Mouse (Mus musculus) adrenal gland, postnatal 14 days (tissue): ENCODE measurements around the gene Dpp4. TPM values are rescaled to one million over a fixed set of nuclear protein-coding genes. Genes with fewer than 3 reads are reported as not detected.
A peak's percentile ranks its signal among the peaks of the same experiment; 100 is the strongest.

Experiments used
- DNase-seq: peaks from one replicate; pipeline ENCODE4 v3.0.0; 2021; ENCODE audit warnings: mixed read lengths
- total RNA-seq: library from RNA; stranded (reverse); gene quantifications from 2 replicates; pipeline ENCODE4 v1.2.3, GENCODE M21; 2021

The Dpp4 gene
- total RNA-seq, 1 experiment from 2014 or later = 12.4 TPM

DNA sequence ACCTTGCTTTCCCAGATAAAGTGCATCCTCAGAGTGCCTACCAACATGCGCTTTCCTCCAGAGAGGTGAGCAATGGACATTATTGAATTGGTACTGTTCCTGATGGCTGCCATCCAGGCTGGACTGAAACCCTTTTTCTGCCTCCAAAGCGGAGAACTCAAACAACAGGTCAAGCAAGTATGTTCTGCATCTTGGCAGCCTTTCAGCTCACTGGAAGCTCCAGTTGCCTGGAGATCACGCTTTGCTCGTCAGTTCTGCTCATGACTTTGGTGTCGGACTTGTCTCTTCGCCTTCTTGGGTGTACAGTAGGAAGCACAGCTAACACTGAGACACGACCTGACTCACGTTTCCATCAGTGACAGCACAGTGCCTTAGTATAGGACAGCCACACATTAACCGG lies 49.8 kb downstream of the Dpp4 start:
- DNase-seq = no peak

DNA sequence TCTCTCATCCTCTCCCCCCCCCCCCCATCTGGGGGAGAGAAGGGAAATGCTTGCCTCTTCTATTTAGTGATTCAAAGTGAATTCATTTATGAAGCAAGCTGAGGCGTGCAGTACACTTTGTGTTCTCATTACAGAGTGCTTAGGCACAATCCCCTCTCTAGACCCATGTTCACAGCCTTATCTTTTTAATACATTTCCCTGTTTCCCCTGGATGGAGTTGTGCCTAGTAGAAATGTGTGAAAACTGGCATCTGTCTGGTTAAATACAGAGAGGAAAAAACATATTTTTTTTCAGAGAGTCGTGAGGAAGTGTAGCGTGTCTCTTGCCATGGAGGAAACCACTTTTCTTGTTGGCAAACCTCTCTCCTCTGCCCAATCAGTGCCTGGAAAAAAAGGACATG lies 50.5 kb downstream of the Dpp4 start:
- DNase-seq = no peak

DNA sequence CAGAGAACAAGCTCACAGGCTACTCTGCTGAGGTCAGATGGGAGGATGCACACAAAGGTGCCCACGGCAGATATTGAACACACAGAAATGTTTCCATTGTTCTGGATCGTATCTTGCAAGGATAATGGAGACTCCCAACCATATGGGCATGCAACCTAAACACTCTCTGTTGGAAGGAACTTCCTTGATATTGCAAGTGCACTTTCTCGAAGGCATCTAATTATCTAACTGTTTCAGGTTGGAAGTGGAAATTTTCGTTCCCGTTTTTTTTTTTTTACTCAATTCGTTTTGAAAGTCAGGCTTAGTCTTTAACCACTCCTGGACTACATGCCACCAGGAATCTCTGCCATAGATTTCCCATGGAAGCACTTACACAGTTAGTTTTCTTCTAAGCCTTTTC lies 51.2 kb downstream of the Dpp4 start:
- DNase-seq = no peak

DNA sequence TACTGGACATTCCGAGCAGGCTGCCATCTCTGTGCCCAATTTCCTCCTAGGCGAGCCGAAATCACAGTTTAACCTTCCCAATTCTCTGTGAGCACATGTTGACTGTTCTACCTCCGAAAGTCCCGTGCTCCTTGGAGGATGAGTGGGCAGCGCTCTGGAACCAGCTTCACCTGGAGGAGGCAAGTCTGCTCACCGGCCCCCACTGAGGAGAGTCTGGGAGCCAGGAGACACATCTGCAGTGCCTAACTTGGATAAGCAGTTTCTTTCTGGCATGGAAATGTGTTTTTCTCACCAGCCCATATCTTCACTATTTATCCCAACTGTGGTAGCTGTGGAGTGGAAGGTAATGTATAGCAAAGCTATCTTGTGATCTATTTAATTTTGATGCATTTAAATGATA lies 54.8 kb downstream of the Dpp4 start:
- no peak for DNase-seq

DNA sequence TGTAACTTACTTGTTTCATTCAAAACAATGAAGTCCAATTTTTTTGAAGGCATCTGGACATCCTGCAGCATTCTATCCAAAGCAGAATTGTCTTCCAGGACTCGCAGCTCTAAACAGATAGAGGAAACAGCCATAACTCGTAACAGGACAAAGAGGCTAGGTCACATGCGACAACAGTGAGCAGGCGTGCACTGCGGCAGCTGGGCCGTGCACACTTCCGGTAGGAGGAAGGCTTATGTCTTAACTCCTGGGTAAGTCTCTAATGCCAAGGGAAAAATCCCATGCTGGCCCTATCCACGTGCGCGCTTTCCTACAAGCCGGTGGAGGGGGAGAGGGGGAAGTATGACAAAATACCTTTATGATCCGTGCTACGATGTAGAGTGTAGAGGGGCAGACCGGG lies 55.4 kb downstream of the Dpp4 start:
- DNase-seq = no peak

DNA sequence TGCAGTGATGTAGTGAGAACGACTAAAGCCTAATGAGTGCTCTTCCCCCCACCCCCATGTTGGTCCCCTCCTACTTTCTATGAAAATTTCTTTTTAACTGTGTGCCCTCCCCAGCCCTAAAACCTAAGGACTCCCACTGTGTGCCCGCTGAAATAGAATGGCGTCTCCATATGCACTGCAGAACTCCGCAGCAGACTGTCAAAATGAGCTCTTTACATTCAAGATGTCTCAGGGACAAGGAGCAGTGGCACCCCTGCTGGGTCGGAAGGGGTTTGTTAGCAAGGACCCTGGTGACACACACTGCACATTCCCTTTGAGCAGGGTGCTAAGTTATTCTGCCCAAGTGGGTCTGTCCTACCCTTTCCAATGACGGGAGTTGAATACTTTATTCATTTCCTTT lies 56.3 kb downstream of the Dpp4 start:
- no peak for DNase-seq

DNA sequence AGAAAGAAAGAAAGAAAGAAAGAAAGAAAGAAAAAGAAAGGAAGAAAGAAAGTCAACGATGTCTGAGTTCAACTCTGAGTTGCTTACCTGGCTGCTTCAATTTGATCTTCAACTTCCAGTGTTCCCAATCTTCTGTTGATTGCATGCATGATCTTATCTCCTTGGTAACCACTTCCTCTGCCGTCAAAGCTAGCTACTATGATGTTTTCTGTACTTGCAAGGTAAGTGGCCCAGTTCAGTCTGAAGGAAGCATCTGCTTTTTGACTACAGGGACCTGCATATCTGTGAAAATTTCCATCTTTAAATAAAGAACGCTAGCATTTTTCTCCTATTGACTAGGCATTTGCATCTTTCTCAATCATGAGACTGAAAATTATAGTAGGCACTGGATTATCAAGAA lies 60.0 kb downstream of the Dpp4 start:
- DNase-seq = no peak

DNA sequence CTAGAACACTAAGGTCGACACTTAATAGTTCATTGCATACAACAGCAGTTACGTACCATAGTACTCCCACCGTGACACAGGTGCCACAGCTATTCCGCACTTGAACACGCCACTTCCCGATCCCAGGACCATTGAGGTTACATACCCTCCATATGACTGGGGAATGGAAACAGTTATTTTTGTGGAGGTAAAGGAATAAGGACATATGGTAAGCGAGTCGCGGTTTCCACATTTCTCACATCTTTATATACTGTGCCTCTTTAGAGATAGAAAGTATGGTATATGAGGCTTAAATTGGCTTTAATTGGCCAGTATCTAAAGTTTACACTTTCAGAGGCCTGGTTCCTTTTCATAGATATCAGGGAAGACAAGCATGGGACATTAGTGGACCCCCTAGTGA lies 64.3 kb downstream of the Dpp4 start:
- no peak for DNase-seq

DNA sequence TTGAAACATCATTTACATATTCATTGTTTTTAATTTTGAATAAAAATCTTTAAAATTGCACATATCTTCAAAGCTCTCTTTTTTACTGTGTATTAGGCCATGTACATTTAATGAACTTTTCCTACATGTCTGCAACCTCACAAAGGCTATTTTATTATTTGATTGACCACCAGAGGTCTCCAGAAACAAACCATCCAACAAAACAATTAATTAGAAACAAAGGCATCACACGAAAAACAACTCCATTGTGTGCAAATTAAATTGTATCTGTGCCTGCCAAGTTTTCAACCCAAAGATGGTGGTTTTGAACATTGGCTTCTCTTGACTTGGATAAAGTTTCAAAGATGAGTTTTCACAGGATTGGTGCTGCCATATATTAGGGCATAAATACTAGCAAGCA lies 65.3 kb downstream of the Dpp4 start:
- no peak for DNase-seq

DNA sequence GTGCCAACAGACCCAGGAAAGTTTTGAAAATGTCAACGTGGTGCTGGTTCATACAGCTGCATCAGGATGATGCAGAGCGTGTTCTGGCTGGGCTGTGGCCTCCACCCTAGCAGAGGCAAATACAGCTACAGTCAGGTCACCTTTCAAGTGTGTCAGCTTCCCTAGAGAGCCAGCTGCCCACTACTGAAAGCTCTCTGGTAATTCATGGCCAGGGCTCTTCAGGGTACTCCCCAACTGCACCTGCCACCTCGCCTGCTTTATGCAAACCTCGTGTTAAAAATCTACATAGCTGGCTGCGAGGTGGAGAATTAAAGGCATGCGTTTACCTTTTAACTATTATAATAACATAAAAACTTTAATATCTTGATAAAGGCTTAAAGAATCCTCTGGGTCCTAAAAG lies 67.7 kb downstream of the Dpp4 start:
- DNase-seq = no peak

DNA sequence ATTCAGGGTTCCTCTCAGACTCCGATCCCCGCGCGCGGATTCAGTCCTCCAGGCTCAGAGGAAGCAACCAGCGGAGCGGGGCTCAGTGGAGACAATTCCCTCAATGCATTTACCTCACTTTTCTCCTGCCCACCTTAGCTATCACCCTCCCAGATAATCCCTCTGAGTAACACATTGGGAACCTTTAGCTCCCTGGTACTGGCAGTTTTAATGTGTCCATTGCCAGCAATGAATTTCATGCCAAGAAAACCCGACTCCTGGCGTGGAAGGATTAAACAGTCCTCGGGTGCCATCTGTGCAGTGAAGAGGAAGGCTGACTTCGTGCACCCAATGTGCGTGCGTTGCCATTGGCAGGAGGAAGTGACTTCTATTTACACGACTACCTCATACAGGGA lies 70.3 kb downstream of the Dpp4 start:
- DNase-seq = no peak

DNA sequence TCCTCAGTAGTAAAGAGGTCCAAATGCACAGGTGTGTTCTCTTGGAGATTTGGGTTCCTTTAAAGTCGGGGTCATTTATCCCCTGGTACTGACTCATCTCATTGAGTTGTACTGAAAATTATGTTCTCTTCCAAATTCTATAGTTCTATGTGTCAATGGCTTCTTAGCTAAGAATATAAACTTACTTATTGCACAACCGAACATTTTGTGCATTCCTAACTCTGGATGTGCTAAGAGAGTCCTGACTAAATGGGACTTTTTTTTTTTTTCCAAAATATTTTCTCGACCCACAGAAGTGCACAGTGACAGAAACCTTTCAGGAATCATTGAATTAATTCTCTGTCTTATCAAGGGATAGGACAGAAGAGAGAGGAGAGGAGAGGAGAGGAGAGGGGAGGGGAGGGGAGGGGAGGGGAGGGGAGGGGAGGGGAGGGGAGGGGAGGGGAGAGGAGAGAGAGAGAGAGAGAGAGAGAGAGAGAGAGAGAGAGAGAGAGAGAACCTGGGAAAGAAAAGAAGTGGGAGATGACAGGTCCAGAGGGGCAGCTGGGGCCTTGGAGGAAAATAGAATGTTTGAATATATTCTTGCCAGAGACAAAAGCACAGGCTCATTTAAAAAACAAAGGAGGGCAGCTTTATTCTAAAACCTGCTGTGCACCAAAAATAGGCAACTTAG lies 70.8 kb downstream of the Dpp4 start:
- no peak for DNase-seq

DNA sequence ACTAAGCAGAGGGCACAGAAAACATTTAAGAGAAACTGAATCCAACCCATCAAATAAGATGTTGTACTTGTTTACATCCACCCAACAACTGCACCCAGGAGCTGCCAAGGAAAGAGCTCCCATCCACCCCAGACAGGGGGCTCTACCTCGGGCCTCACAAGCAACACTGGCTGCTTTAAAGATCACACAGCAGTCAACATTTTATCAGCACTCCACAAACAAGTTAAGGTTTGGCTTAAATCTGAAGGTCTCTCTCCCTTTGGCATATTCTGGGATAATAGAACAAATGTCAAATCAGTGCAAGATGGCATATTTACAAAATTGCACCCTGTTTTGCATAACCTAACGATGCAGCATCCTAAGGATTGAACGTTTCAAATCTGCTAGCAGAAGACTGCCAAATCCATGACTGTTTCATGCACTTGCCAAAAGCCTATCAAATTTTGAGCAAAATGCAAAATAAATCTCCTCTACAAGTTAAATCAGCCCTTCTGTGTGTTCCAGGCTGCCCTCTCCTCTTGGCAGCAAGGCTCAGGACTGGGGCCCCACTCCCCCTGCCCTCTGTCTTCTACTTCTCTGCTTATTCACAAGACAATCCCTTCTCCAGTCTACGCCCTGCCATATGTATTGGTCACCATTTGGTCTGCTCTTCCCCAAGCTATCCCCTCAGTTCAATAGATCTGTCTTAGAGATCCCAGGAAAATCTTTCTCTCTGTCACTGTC lies 72.6 kb downstream of the Dpp4 start:
- DNase-seq = no peak

DNA sequence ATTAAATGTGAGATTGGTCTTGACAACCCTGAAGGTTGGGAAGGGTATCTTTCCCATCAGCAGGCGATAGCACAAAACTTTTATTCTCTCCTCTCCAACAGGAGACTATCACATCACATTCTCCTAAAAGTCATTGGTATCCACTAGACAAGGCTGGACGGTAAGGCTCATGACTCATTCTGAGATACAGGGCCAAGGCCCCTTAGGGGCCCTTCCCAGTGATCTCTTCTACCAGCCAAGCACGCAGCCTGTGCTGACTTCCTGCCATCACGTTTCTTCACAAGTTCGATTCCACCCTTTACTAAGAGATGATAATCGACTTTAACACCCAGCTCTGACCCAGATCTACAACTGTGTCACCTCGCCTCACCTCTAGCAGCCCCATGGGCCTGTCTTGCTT lies 74.9 kb downstream of the Dpp4 start:
- DNase-seq = no peak

DNA sequence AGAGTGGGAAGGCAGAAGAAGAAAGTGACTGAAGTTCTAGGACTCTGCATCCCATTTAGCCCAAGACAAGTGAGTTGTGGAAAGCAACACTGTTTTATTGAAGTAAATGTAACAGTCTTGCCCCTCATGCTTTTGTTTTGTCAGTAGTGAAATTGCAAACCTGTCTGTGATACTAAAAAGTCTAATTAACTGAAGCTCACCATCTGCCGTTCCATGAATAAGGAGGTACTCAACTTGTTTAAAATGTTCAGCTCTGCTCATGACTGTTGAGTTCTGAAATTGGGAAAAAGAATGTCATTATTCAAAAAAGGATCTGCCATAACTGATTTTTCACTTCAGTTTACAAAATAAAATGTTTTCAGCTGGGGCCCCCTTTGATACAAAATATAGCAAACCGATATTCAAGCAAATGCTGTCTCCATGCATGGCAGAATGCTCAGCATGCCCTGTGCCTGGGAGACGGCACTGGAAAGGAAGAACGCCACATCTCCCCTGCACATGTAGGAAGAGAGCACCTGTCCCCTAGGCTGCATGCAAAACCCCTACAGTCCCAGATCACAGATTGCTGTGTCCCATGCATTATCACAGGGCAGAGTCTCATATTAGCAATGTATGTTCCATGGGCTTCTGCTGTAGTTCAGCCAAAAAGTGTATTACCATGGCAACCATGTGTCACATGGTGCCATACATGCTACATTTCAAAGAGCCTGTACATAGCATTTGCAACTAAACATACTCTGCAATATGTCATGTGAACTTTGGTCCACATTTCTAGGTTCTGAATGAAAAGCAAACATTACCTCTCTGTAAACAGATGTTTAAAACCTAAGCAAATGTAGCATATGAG lies 77.4 kb downstream of the Dpp4 start:
- no peak for DNase-seq

DNA sequence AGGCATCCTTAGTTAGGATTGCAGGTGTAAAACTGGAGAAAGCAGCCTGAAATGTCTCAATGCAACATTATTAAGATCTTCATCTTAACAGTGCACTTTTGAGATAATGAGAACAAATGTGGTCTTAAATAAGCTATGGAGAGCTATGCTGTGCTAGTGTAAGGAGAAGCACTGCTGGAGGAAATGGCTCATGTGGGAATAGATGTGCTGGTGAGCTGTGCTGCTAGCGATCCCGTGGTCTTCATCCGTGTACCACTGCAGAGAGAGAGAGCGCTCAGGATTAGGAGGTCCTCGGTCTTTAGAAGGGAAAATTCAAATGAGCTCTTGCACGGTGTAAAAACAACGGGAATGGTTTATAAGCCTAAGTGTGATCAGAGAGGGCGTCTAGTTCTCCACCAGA lies 79.6 kb downstream of the Dpp4 start:
- no peak for DNase-seq

DNA sequence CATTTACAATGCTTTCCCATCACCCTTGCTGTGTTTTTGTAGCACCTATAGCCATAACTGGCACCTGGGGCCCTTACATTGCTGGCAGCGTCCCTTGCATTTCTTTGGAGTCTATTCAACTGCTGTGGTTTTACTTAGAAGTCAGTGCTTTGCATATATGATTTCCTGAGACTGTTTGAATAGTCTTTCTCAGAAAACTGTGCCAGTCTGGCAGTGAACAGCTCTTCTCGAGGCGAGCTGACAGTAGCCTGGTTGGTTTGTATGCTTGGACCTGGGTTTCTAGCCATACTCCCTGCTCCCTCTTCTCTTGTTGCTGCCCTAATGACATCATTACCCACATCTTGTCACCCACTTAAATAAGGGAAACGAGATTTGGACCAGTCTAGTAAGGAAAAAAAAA lies 80.1 kb downstream of the Dpp4 start:
- no peak for DNase-seq

DNA sequence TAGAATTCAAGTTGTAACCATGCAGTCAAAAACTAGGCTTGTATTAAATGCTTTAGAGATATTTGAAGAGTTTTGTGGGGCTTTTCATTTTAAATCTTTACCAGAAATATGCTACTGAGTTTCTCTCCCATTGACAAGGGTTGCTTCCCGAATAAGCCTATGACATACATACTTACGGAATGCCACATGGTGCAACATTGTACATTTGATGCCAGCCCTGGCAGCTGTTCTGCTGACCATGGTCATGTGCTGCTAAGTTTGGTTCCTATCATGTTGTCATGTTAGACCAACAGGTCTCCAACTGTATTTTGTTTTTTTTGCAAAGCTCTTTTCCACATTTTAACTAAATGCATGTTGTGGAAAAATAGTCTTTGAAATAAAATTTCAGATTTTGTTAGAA lies 86.6 kb downstream of the Dpp4 start:
- DNase-seq = peak; percentile 20

DNA sequence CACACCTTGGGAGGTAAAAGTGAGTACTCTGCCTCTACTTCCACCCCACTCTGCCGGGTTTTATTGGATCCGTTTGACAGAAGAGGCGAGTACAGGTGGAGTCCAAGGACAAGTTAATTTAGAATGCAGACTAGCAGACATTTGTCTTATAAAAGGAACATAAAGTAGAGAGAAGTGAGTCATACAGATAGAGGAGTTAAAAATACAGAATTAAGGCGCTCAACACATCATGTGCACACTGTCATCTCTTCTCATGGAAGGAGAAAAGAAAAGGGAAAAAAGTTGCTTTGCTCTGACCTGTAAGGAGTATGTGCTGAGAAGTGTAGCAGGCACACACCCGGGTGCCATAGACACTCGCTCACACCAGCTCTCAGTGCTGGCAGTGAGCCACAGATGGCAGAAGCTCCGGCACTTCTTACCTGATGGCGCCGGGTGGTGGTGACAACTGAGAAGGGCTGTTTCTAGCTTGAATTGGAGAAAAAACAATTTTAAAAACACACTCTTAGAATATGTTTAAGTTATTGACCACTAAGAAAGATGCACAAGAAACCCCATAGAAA lies 88.9 kb downstream of the Dpp4 start:
- DNase-seq = no peak

DNA sequence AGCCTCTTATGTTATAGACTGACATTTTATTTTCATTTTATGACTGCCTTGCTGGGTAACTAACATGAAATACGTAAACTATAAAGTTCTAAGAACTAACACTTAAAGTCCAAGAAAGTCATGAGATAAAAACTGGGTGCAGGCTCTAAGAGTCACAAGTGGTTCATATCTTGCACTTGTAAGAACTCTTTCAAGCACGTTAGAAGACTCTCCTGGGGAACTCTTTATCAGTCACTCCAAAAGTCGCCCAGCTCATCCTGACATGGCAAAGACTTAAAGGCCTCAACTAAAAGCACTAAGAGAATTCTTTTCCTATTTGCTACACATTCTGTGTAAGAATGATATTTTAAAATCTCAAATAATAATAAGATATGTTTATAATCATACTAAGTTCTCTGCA lies 92.5 kb downstream of the Dpp4 start:
- DNase-seq = no peak

DNA sequence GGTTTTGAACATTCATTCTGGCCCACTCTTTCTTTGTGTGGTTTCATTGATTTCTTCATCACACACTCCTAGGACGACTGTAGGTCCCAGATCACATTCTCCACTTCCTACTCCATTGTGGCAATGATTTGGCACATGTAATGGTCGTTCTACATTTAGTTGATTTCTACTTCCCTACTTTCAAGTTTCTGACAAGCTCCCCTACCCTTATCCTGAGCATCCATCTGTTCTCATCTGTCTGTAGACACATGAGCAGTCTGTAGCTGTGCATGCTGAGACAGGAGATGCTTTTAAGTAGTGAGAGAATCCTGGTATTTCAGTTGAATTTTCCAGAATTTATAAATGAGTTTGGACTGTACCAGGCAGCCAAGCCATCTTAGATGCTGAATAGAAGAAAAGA lies 95.1 kb downstream of the Dpp4 start:
- no peak for DNase-seq

DNA sequence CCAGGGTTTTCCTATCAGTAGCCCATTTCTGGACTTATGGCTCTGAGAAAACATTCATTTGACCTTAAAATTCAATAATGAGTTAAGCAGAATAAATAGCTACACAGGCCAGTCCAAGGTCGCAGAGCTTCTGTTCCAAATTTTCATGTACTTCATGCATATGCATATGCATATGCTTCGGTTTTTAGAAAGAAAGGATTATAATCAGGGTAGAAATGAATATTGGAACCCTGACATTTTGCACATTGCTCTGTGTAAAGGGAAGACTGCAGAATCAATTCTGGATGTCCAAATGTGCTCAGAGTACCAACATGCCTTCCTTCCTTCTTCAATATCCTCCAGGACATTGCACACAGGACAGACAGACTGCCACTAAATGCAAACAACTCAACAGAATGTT lies 104.6 kb downstream of the Dpp4 start:
- no peak for DNase-seq

DNA sequence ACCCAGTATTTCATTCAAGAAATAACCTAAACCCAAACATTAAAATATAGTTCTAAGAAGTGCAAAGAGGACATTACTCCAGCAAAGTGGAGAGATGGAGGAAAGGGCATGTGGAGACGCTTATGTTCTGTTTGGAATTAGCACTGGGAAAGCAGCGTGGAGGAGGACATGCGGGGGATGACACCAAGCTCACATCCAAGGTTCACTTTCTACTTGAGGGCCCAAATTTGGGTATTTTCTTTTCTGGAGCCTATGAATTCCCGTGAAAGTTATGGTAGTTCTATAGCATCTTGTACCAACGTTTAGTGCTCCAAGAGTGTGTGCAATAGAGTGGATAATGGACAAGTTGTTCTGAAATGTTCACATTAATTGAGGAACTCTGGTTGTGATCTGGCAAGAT lies 105.1 kb downstream of the Dpp4 start:
- no peak for DNase-seq
